Mouse (Mus musculus) kidney, adult 2 months (tissue): ENCODE measurements around the gene Fat1. TPM values are rescaled to one million over a fixed set of nuclear protein-coding genes. Genes with fewer than 3 reads are reported as not detected.
A peak's percentile ranks its signal among the peaks of the same experiment; 100 is the strongest.

ENCODE experiments used
- DNase-seq: peaks from one replicate; pipeline ENCODE4 v3.0.0; 2021
- H3K27ac ChIP-seq: fragments of 200-500 bp; 2 replicates; pipeline ENCODE4 v1.5.1; 2012; ENCODE audit warnings: low read depth, low read length, control low read depth, inconsistent platforms; ENCODE audit not compliant: insufficient read depth
- H3K27me3 ChIP-seq: fragments of 200-500 bp; replicated peaks from 2 replicates; pipeline ENCODE4 v1.6.1; 2012; ENCODE audit warnings: mild to moderate bottlenecking, moderate library complexity, low read length, inconsistent platforms; ENCODE audit not compliant: control insufficient read depth, insufficient read depth
- H3K36me3 ChIP-seq: fragments of 200-500 bp; 2 replicates; pipeline ENCODE4 v1.6.1; 2012; ENCODE audit warnings: mild to moderate bottlenecking, moderate library complexity, low read length, inconsistent platforms; ENCODE audit not compliant: control insufficient read depth, insufficient read depth
- H3K4me1 ChIP-seq: fragments of 200-500 bp; 2 replicates; pipeline ENCODE4 v1.6.1; 2011; ENCODE audit warnings: low read length; ENCODE audit not compliant: control insufficient read depth, insufficient read depth
- H3K4me3 ChIP-seq: fragments of 200-500 bp; 2 replicates; pipeline ENCODE4 v1.5.1; 2011; ENCODE audit warnings: mild to moderate bottlenecking, low read depth, low read length, control low read depth; ENCODE audit not compliant: insufficient read depth
- CTCF ChIP-seq: fragments of 200-500 bp; conservative IDR thresholded peaks from 2 replicates; pipeline ENCODE4 v1.5.1; 2011; ENCODE audit warnings: low read depth, mild to moderate bottlenecking, control low read depth, low read length, moderate library complexity, mixed read lengths; ENCODE audit not compliant: insufficient read depth, insufficient read length
- POLR2A ChIP-seq: fragments of 200-500 bp; IDR thresholded peaks from one replicate; pipeline ENCODE4 v1.6.1; 2011; ENCODE audit warnings: low read depth, low read length, control low read depth
- WGBS: fragments of 180-500 bp; shearing (Covaris S2); methylation state at CpG from one replicate; pipeline ENCODE4 v1.1.7; 2018; 5-methylcytosine and 5-hydroxymethylcytosine counted together
- polyA plus RNA-seq: library from polyadenylated mRNA; depleted of rRNA; stranded (reverse); fragments of >200 nt; gene quantifications from 2 replicates; pipeline ENCODE4 v1.2.3, GENCODE M21; 2012

Fat1 gene
- polyA plus RNA-seq, 1 experiment, result 16.7 TPM

DNA sequence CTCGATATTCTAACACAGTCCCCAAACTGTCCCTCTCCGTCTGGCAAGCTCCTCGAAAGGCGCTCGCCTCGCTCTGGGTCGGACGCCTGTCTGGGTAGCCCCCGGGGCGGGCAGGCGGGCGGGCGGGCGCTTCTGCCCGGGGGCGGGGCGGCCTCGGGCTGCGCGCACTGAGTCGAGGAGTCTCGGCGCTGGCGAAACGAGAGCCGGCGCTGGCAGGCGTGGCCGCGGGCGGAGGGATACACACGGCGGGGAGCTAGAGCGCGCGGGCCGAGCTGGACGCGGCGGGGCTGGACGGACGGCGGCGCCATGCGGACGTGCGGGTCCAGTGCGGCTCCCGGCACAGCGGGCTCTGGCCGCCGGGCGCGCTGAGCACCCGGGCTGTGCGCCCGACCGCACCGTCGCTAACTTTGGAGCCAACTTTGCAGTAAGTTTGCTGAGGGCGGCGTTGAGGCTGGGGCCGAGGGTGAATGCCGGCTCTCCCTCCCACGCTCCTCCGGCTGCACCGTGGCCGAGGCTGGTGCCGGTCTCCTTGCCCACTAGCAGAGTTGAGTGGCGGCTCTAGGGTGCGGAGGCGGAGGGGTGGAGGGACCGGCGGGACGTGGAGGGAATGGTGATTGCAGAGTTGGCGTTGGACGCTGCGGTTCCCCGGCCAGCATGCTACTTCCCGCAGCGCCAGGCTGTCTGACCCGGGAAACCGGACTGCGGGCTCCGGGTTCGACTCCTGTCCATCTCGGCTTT is 2.8 kb downstream of the Fat1 start:
- Histone ChIP-seq H3K4me3 (peak overlapping the region; percentile 76), H3K27me3 (no peaks in the 10 kb centered on the region), H3K4me1 (no peaks in the 10 kb centered on the region; the same call in 1 of the 2 replicates), H3K27ac (0 out of 2 replicates have a peak overlapping the region, but pooled peaks have one; percentile 6), H3K36me3 (no peaks in the 10 kb centered on the region)
- peak; percentile 95 for DNase-seq
- TF ChIP-seq POLR2A (no peak), CTCF (0 out of 2 replicates have a peak, but pooled peaks have one; percentile 21)
- WGBS, result under 1% methylated on average over 87 of the region's 87 CpGs

DNA sequence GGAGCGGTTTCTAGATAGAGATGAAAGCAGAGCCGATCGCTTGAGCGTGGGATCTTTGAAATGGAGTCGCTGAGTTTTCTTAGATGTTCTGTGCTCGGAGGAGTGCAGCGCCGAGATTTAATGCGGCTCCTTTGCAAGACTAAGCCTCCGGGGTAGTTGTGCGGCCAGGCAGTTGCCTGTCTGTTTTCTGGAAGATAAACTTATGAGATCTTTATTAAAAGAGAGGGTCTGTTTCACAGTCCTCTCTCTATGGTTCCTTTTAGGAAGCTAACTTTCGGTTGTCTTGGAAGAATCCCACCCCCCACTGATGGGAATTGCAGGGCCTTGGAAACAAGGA is 3.4 kb downstream of the Fat1 start:
- no peak for DNase-seq
- no peaks in the 10 kb centered on the region for H3K36me3 ChIP-seq
- no peaks in the 10 kb centered on the region for H3K27me3 ChIP-seq
- H3K4me1 ChIP-seq, result no peaks in the 10 kb centered on the region; the same call in 1 of the 2 replicates
- no peak for TF ChIP-seq POLR2A
- TF ChIP-seq CTCF, result no peak
- peak overlapping the region; percentile 76 for H3K4me3 ChIP-seq
- 3% methylated on average over 12 of the region's 12 CpGs for WGBS
- no peak overlapping the region for H3K27ac ChIP-seq

DNA sequence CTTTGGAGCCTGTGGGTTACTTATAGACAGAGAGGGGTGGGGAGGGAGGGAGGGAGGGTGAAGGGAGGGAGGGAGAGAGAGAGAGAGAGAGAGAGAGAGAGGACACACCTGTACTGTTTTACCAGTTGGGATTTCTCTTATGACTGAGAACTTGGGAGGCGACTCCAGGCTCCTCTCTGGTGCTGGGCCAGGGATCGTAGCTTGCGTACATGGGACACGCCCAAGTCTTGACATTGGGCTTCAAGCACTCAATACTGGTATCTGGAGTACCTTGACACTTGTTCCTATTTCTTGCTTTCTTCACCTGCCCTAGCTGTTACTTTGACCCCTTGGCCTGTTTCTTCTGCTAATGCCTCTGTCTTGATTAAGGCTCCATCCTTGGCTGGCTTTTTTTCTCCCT is 10.3 kb downstream of the Fat1 start:
- Histone ChIP-seq H3K4me3 (no peak overlapping the region), H3K36me3 (no peaks in the 10 kb centered on the region; the same call in 1 of the 2 replicates), H3K27me3 (no peaks in the 10 kb centered on the region), H3K4me1 (no peaks in the 10 kb centered on the region), H3K27ac (no peak overlapping the region)
- TF ChIP-seq POLR2A (no peak), CTCF (no peak)
- no peak for DNase-seq
- 91% methylated on average over 4 of the region's 4 CpGs for WGBS

DNA sequence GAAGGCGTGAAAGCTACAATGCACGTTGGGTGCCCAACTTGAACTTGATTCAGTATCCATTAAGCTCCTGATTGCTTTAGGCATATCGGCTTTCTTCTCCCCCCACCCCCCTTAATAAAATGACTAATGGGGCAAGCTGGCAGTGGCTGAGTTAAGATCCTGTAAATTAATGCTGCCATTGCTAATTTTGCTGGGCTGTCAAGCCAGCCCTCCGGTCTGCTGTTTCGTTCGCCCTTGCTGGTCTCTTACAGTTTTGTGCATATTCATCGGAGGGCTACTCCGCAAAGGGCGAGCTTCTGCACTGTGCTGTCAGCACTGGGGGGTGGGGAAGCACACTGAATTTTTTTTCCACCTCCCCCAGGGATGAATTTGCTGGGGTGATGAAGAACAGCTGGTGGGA is 13.3 kb downstream of the Fat1 start:
- Histone ChIP-seq H3K27ac (no peak overlapping the region), H3K36me3 (peaks cover 5% of the 10 kb centered on the region), H3K4me3 (no peak overlapping the region), H3K4me1 (no peaks in the 10 kb centered on the region), H3K27me3 (no peaks in the 10 kb centered on the region)
- DNase-seq, result no peak
- TF ChIP-seq POLR2A (no peak), CTCF (no peak)
- WGBS, result 40% methylated on average over 9 of the region's 9 CpGs

DNA sequence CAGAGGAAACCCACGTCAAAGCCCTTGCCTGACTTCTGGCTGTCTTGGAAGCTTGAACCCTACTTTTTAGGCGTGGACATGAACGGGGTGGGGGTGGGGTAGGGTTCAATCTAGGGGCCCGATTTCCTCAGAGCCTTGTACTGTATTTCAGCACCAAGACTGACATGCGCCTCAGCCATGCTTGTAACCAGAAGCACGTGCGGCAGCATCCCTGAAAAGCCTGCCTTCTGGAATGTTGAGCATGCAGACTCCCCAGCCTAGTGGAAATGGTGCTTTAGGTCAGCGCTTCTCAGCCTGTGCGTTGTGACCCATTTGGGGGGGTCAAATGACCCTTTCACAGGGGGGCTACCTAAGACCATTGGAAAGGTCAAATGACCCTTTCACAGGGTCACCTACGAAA is 25.2 kb downstream of the Fat1 start:
- WGBS, result 45% methylated on average over 10 of the region's 10 CpGs
- Histone ChIP-seq H3K36me3 (no peaks in the 10 kb centered on the region), H3K4me1 (peaks cover 4% of the 10 kb centered on the region; the same call in 1 of the 2 replicates), H3K4me3 (no peak overlapping the region), H3K27ac (no peak overlapping the region), H3K27me3 (no peaks in the 10 kb centered on the region)
- no peak for TF ChIP-seq CTCF
- no peak for TF ChIP-seq POLR2A
- DNase-seq, result no peak

DNA sequence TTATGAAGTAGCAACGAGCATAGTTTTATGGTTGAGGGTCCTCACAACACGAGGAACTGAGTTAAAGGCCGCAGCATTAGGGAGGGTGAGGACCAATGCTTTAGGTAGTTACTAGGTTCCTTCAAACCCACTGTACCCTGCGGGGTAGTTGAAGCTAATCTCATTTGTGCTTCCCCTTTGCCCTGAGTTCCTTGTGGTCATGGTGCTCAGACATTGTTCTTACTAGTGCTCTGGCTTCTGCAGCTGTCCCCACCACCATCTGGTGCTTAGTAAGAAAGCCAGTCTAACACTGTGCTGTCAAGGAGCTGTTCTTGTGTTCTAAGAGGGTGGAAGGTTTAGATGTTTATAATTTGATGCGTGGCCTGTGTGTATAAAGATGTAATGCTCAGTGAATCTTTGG is 25.7 kb downstream of the Fat1 start:
- H3K4me3 ChIP-seq, result no peak overlapping the region
- no peaks in the 10 kb centered on the region for H3K36me3 ChIP-seq
- H3K27me3 ChIP-seq, result no peaks in the 10 kb centered on the region
- DNase-seq, result no peak
- WGBS, result 73% methylated on average over 5 of the region's 5 CpGs
- peaks cover 4% of the 10 kb centered on the region; the same call in 1 of the 2 replicates for H3K4me1 ChIP-seq
- TF ChIP-seq POLR2A (no peak), CTCF (no peak)
- no peak overlapping the region for H3K27ac ChIP-seq

DNA sequence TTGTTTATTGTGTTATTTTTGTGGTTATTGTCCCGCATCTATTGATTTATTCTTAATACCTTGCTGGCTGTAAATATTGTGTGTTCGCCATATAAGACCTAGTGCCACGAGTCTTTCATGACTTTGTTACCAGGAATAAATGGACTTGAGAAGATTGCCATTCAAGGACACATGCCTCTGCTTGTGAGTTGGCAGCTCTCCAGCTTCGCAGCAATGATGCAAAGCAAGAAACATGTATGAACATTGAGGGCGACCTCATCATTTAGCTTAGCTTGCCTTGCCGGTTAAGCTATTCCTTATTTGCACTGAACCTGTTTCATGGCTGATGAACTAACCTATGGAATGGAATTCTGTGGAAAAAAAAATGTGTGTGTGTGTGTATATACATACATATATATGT is 26.2 kb downstream of the Fat1 start:
- DNase-seq, result no peak

More for the DNA sequence above, 26.2 kb downstream of the Fat1 start:
- Histone ChIP-seq H3K27ac (no peak overlapping the region), H3K4me1 (peaks cover 4% of the 10 kb centered on the region; the same call in 1 of the 2 replicates), H3K27me3 (no peaks in the 10 kb centered on the region), H3K36me3 (no peaks in the 10 kb centered on the region), H3K4me3 (no peak overlapping the region)
- 73% methylated on average over 6 of the region's 6 CpGs for WGBS
- TF ChIP-seq POLR2A, result no peak
- TF ChIP-seq CTCF, result no peak
